Mouse (Mus musculus) intestine, postnatal 0 days (tissue): ENCODE results near the gene Ttc5. TPM values are rescaled to one million over a fixed set of nuclear protein-coding genes. Genes with fewer than 3 reads are reported as not detected.

ENCODE experiments used
- ATAC-seq: fragments of 200-750 bp; cut with Nextera tagmentation; 2 replicates; pipeline ENCODE4 v1.8.0; 2017; ENCODE audit warnings: mild to moderate bottlenecking, moderate TSS enrichment, moderate library complexity
- H3K27ac ChIP-seq: fragments of 300-500 bp; sonication (generic); 2 replicates; pipeline ENCODE4 v1.5.1; 2014; ENCODE audit warnings: mild to moderate bottlenecking, low read depth, low read length, moderate library complexity
- H3K27me3 ChIP-seq: fragments of 300-500 bp; sonication (generic); replicated peaks from 2 replicates; pipeline ENCODE4 v1.6.1; 2014; ENCODE audit warnings: low read length, mixed read lengths; ENCODE audit not compliant: control insufficient read depth, insufficient read depth
- H3K36me3 ChIP-seq: fragments of 300-500 bp; sonication (generic); 2 replicates; pipeline ENCODE4 v1.6.1; 2014; ENCODE audit warnings: mild to moderate bottlenecking, moderate library complexity; ENCODE audit not compliant: control insufficient read depth, insufficient read depth
- H3K4me1 ChIP-seq: fragments of 300-500 bp; sonication (generic); replicated peaks from 2 replicates; pipeline ENCODE4 v1.6.1; 2014; ENCODE audit warnings: antibody characterized with exemption, low read length, mixed read lengths; ENCODE audit not compliant: control insufficient read depth, insufficient read depth
- H3K4me2 ChIP-seq: fragments of 300-500 bp; sonication (generic); replicated peaks from 2 replicates; pipeline ENCODE4 v1.6.1; 2014; ENCODE audit warnings: low read depth, mild to moderate bottlenecking, moderate library complexity
- H3K4me3 ChIP-seq: fragments of 300-500 bp; sonication (generic); 2 replicates; pipeline ENCODE4 v1.5.1; 2014; ENCODE audit warnings: low read depth, low read length
- H3K9ac ChIP-seq: fragments of 300-500 bp; sonication (generic); 2 replicates; pipeline ENCODE4 v1.6.1; 2014; ENCODE audit warnings: mild to moderate bottlenecking, low read depth, low read length
- H3K9me3 ChIP-seq: fragments of 300-500 bp; sonication (generic); 2 replicates; pipeline ENCODE4 v1.6.1; 2016; ENCODE audit warnings: mixed run types; ENCODE audit not compliant: control insufficient read depth
- CTCF ChIP-seq: sonication (generic); IDR thresholded peaks from 2 replicates; pipeline ENCODE4 v1.5.1; 2016; ENCODE audit warnings: low read depth, mild to moderate bottlenecking, control low read depth, antibody characterized with exemption, moderate library complexity
- WGBS: fragments of 180-500 bp; shearing (Covaris S2); extraction: QIAGEN DNeasy Blood & Tissue Kit; methylation state at CpG from one replicate; pipeline ENCODE4 v1.1.7; 2014; 5-methylcytosine and 5-hydroxymethylcytosine counted together
- polyA plus RNA-seq: library from polyadenylated mRNA; unstranded; fragments of >200 nt; fragmentation: Nextera tagmentation; extraction: Ambion mirVana; gene quantifications from 2 replicates; pipeline ENCODE4 v1.2.1, GENCODE M21; 2015

Gene Ttc5
- polyA plus RNA-seq: 30.5 and 31.0 TPM in 2 replicates

DNA sequence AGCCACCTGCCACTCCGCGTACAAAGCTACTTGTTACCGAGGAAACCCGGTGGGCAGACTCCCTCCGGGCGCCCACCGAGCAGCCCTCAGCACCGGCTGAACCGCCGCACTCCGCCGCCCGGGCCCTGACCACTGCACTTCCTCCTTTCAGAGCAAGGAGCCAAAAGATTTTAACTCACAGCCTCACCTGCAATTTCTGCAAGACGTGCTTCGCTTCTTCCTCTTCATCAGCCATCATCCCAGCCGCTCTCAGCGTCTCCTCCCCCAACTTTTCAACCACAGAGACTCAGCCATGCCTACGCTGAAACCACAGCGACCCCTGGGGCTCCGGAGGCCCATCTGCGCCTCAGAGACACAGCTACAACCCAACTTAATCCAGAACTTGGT, at the start of gene Ttc5:
TSS of gene Ttc5 (minus strand) at position 269 of the 387 bp plus-strand sequence.
- no peaks in the 10 kb centered on the region for H3K9me3 ChIP-seq
- peak within 1 kb of the TSS; percentile 60 for H3K4me2 ChIP-seq
- no peaks in the 10 kb centered on the region for H3K4me1 ChIP-seq
- no peaks in the 10 kb centered on the region for H3K27me3 ChIP-seq
- TF ChIP-seq CTCF: peak; percentile 97
- under 1% methylated on average over 21 of the region's 21 CpGs for WGBS
- H3K4me3 ChIP-seq: peak within 1 kb of the TSS; percentile 72
- peak; percentile 91 for ATAC-seq
- peaks cover 7% of the 10 kb centered on the region for H3K36me3 ChIP-seq
- H3K27ac ChIP-seq: peak within 1 kb of the TSS; percentile 47
- H3K9ac ChIP-seq: peak within 1 kb of the TSS; percentile 23

DNA sequence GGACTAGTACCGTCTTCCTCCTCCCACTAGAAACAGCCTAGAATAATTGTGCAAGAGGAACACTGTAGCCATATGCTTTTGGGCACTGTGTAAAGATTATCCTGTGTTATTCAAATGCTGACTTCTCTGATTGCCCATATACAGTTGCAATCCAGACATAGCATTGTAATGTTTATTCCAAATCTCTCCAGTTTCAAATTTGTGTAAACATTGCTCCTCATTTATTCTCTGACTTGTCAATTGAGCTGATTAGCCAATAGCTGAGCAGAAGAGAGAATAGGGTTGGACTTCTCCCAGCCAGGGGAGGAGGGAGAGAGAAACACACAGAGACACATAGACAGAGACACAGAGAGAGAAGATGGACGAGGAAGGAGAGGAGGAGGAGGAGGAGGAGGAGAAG, 49.1 kb upstream of the Ttc5 start:
- no peaks in the 10 kb centered on the region for H3K4me1 ChIP-seq
- no peak overlapping the region for H3K4me3 ChIP-seq
- ATAC-seq: no peak
- H3K27me3 ChIP-seq: no peaks in the 10 kb centered on the region
- no peak for TF ChIP-seq CTCF
- H3K27ac ChIP-seq: no peak overlapping the region; the same call in 1 of the 2 replicates
- peaks cover 74% of the 10 kb centered on the region for H3K36me3 ChIP-seq
- H3K9ac ChIP-seq: no peak overlapping the region
- H3K4me2 ChIP-seq: no peak overlapping the region
- WGBS: 58% methylated on average over 2 of the region's 2 CpGs
- no peaks in the 10 kb centered on the region for H3K9me3 ChIP-seq

DNA sequence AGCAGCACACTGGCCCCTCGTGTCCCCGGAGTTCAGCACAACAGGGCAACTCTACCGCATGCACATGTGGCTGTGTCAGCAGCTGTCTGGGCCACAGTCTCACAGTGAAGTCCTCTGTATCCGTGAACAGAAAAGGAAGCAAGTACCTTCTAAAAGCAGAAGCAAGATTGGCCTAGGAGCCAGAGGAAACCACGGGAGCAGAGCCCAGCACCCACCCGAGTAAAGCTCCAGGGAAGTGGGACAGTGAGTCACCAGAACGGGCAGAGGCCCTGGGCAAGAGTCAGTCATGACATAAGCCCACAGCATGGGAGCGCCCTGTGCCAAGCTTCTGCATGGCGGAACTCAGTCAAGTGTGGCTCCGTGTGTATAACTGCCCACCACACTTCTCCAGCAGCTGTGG, 48.6 kb upstream of the Ttc5 start:
- 81% methylated on average over 10 of the region's 10 CpGs for WGBS
- H3K9ac ChIP-seq: no peak overlapping the region
- no peaks in the 10 kb centered on the region for H3K27me3 ChIP-seq
- H3K4me2 ChIP-seq: no peak overlapping the region
- no peaks in the 10 kb centered on the region for H3K4me1 ChIP-seq
- H3K27ac ChIP-seq: no peak overlapping the region; the same call in 1 of the 2 replicates
- H3K9me3 ChIP-seq: no peaks in the 10 kb centered on the region
- peaks cover 76% of the 10 kb centered on the region for H3K36me3 ChIP-seq
- H3K4me3 ChIP-seq: no peak overlapping the region
- TF ChIP-seq CTCF: no peak
- no peak for ATAC-seq

DNA sequence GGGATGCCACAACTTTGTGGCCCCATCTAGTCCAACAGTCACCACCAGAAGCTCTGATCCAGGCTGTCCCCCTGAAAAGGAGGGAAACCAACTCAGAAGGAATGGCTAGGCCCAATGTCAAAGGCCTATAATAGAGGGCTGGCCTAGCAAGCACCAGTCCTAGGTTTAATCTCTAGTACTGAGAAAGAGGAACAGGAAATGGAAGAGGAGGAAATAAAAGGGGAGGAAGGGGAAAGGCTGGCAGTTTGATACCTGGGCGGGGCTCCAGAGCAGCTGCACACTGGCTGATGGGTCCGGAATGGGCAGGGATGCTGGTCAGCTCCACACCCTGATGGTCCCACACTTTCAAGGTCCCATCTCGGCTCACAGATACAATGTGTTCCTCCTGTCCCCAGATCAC, 44.6 kb upstream of the Ttc5 start:
- Histone ChIP-seq H3K27me3 (no peaks in the 10 kb centered on the region), H3K27ac (no peak overlapping the region), H3K4me2 (no peak overlapping the region), H3K4me3 (no peak overlapping the region), H3K9me3 (no peaks in the 10 kb centered on the region), H3K36me3 (peaks cover 67% of the 10 kb centered on the region), H3K4me1 (no peaks in the 10 kb centered on the region), H3K9ac (no peak overlapping the region)
- TF ChIP-seq CTCF: no peak
- 70% methylated on average over 3 of the region's 3 CpGs for WGBS
- ATAC-seq: no peak

GRCm38 (mm10) chr14:50826579-50826978, 41.3 kb upstream of the Ttc5 start:
- Histone ChIP-seq H3K9ac (no peak overlapping the region), H3K9me3 (no peaks in the 10 kb centered on the region), H3K4me3 (no peak overlapping the region), H3K27ac (no peak overlapping the region), H3K4me1 (no peaks in the 10 kb centered on the region), H3K36me3 (peaks cover 72% of the 10 kb centered on the region), H3K27me3 (no peaks in the 10 kb centered on the region), H3K4me2 (no peak overlapping the region)
- ATAC-seq: no peak
- TF ChIP-seq CTCF: no peak
- WGBS: 94% methylated on average over 4 of the region's 4 CpGs

DNA sequence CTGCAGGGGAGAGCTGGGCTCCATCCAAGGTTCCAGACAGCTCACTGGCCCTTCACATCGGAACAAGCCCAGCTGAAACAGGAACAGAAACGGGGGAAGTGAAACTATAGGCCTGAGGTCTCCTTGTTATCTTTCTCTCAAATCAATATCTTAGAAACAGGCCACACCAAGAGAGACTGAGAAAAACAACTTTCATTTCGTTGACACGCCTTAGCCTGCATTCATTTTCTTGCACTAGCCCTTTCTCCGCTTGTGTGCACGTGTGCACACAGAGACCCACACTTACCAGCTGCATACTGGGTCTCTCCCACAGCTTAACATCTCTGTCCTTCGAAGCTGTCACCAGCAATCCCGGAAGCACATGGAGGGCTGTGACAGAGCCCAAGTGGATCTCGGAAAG, 38.9 kb upstream of the Ttc5 start:
- H3K36me3 ChIP-seq: peaks cover 76% of the 10 kb centered on the region
- H3K4me3 ChIP-seq: no peak overlapping the region
- 84% methylated on average over 9 of the region's 9 CpGs for WGBS
- H3K27me3 ChIP-seq: no peaks in the 10 kb centered on the region
- no peak for TF ChIP-seq CTCF
- H3K4me2 ChIP-seq: no peak overlapping the region
- H3K9me3 ChIP-seq: no peaks in the 10 kb centered on the region
- H3K9ac ChIP-seq: no peak overlapping the region
- no peak for ATAC-seq
- H3K4me1 ChIP-seq: no peaks in the 10 kb centered on the region
- H3K27ac ChIP-seq: no peak overlapping the region

GRCm38 (mm10) chr14:50823240-50823639, 37.9 kb upstream of the Ttc5 start:
- 83% methylated on average over 2 of the region's 2 CpGs for WGBS
- no peak overlapping the region for H3K9ac ChIP-seq
- no peak overlapping the region for H3K27ac ChIP-seq
- H3K4me3 ChIP-seq: no peak overlapping the region
- no peaks in the 10 kb centered on the region for H3K9me3 ChIP-seq
- peak; percentile 44 for TF ChIP-seq CTCF
- no peaks in the 10 kb centered on the region for H3K4me1 ChIP-seq
- ATAC-seq: no peak
- no peak overlapping the region for H3K4me2 ChIP-seq
- peaks cover 73% of the 10 kb centered on the region for H3K36me3 ChIP-seq
- no peaks in the 10 kb centered on the region for H3K27me3 ChIP-seq
